8 mouse cellular contexts compared by ENCODE assay signal in genomic region chr9:40637705-40638393, GRCm38 (mm10). TPM values are rescaled to one million over a fixed set of nuclear protein-coding genes. Genes with fewer than 3 reads are reported as not detected.
A peak's percentile ranks its signal among the peaks of the same experiment; 100 is the strongest.
DNase-seq lines count a peak whose midpoint lies in the region; ATAC-seq and TF ChIP-seq lines count a peak whose summit lies in the region.

No protein-coding gene starts in this region.

- H3K36me3 ChIP-seq in heart, embryonic 12.5 days = no peaks in the 10 kb centered on the region
- no peaks in the 10 kb centered on the region for H3K36me3 ChIP-seq in megakaryocyte, embryonic 14.5 days (replicated peaks; ENCODE audit: low read length)

- ATAC-seq in heart, embryonic 12.5 days (ENCODE audit: insufficient number of reproducible peaks, low FRiP score) = no peak
- peak; percentile 35 to 55; a peak in 2 of 4 replicates for ATAC-seq in hematopoietic stem cell, adult 5-6 weeks (replicated peaks in 1 of 2; ENCODE audit: insufficient read depth in 1 of 2, low FRiP score in 2 of 2, low TSS enrichment in 1 of 2, low read depth in 1 of 2, poor library complexity in 2 of 2, severe bottlenecking in 2 of 2)

- TF ChIP-seq CTCF in bone marrow, adult 2 months (IDR thresholded peaks at IDR 0.05; ENCODE audit: control insufficient read depth, insufficient read depth, low read length) = no peak

- H3K4me3 ChIP-seq in heart, embryonic 12.5 days = peak overlapping the region; percentile 56
- peak overlapping the region; percentile 71 for H3K4me3 ChIP-seq in bone marrow, adult 2 months (replicated peaks; ENCODE audit: control insufficient read depth, low read depth, low read length)
- H3K4me3 ChIP-seq in megakaryocyte, embryonic 14.5 days (replicated peaks) = peak overlapping the region; percentile 76

- 37% methylated on average over 8 of the region's 8 CpGs for WGBS in heart, embryonic 12.5 days
- 34% methylated on average over 8 of the region's 8 CpGs for WGBS in bone marrow, adult 2 months

- H3K27me3 ChIP-seq in heart, embryonic 12.5 days (replicated peaks) = peaks cover 4% of the 10 kb centered on the region; the same call in 1 of the 2 replicates
- peaks cover 24% of the 10 kb centered on the region for H3K27me3 ChIP-seq in megakaryocyte, embryonic 14.5 days (replicated peaks)

- H3K4me1 ChIP-seq in heart, embryonic 12.5 days (replicated peaks) = peaks cover 14% of the 10 kb centered on the region
- no peaks in the 10 kb centered on the region; the same call in 1 of the 2 replicates for H3K4me1 ChIP-seq in bone marrow, adult 2 months (ENCODE audit: control insufficient read depth, insufficient read depth, low read length)
- peaks cover 28% of the 10 kb centered on the region for H3K4me1 ChIP-seq in megakaryocyte, embryonic 14.5 days

- DNase-seq in heart, adult 18-20 months = no peak
- DNase-seq in right cerebral cortex, adult 2 months (ENCODE audit: low spot score in 2 of 2) = no peak
- DNase-seq in urinary bladder, adult 2 months (ENCODE audit: low spot score) = no peak
- no peak for DNase-seq in layer of hippocampus, postnatal 36 days

- no peak overlapping the region for H3K27ac ChIP-seq in heart, embryonic 12.5 days (ENCODE audit: poor library complexity, severe bottlenecking)
- H3K27ac ChIP-seq in bone marrow, adult 2 months (ENCODE audit: control insufficient read depth, insufficient read depth, low read depth, low read length, poor library complexity) = no peak overlapping the region

- peak overlapping the region; percentile 80 for H3K4me2 ChIP-seq in heart, embryonic 12.5 days

- TF ChIP-seq POLR2A in bone marrow, adult 2 months (IDR thresholded peaks at IDR 0.05; ENCODE audit: borderline replicate concordance, control insufficient read depth, low read depth, low read length) = no peak

- peak overlapping the region; percentile 67; the same call in 1 of the 2 replicates for H3K9ac ChIP-seq in heart, embryonic 12.5 days

- no peaks in the 10 kb centered on the region for H3K9me3 ChIP-seq in heart, embryonic 12.5 days (replicated peaks)
- H3K9me3 ChIP-seq in megakaryocyte, embryonic 14.5 days = no peaks in the 10 kb centered on the region

RNA-seq across cellular contexts. Expression of gene Gm21915, which starts 32.6 kb away (rescaled TPM):
- not detected in 2 replicates for polyA plus RNA-seq in heart, embryonic 12.5 days (2016; fragmentation: Nextera tagmentation; extraction: Ambion mirVana)
- total RNA-seq in heart, adult 18-20 months (2021) = not detected
- polyA plus RNA-seq in bone marrow, adult 2 months (2011; ENCODE audit: insufficient read depth, insufficient read length, low replicate concordance, missing spikeins) = not detected in 2 replicates
- total RNA-seq in hematopoietic stem cell, adult 5-6 weeks (2017) = not detected in 2 replicates
- not detected in 2 replicates for polyA plus RNA-seq in megakaryocyte, embryonic 14.5 days (2012; ENCODE audit: insufficient read depth, low replicate concordance)
- polyA plus RNA-seq in urinary bladder, adult 2 months (2012; rRNA removed) = not detected in 2 replicates
- not detected for total RNA-seq in layer of hippocampus, postnatal 36 days (2021)

RNA-seq across cellular contexts. Expression of gene Clmp, which starts 47.9 kb away (rescaled TPM):
- polyA plus RNA-seq in heart, embryonic 12.5 days (2016; fragmentation: Nextera tagmentation; extraction: Ambion mirVana) = 14.9 and 17.0 TPM in 2 replicates
- 1 to 10 TPM; 4.8 to 5.3 TPM for total RNA-seq in heart, adult 18-20 months (2021)
- 1.9 and 4.1 TPM in 2 replicates for polyA plus RNA-seq in bone marrow, adult 2 months (2011; ENCODE audit: insufficient read depth, insufficient read length, low replicate concordance, missing spikeins)
- total RNA-seq in hematopoietic stem cell, adult 5-6 weeks (2017) = 0.25 TPM in 1 of 2 replicates, not detected in the other
- polyA plus RNA-seq in megakaryocyte, embryonic 14.5 days (2012; ENCODE audit: insufficient read depth, low replicate concordance) = 1.1 TPM in 1 of 2 replicates, not detected in the other
- 31.0 and 51.2 TPM in 2 replicates for polyA plus RNA-seq in urinary bladder, adult 2 months (2012; rRNA removed)
- 10 to 100 TPM; 24.6 to 33.8 TPM for total RNA-seq in layer of hippocampus, postnatal 36 days (2021)
